Mouse (Mus musculus) cortical plate, adult 2 months (tissue): ENCODE data around the gene Hbb-bh1.

ENCODE experiments used
- CTCF ChIP-seq: fragments of 200-500 bp; IDR thresholded peaks from 2 replicates; pipeline ENCODE4 v1.5.1; 2011; ENCODE audit warnings: mild to moderate bottlenecking, control low read depth, low read length; ENCODE audit not compliant: insufficient read depth; ENCODE audit errors: extremely low read depth
- POLR2A ChIP-seq: fragments of 200-500 bp; IDR thresholded peaks from 2 replicates; pipeline ENCODE4 v1.6.1; 2011; ENCODE audit warnings: mild to moderate bottlenecking, low read length, control low read depth; ENCODE audit not compliant: insufficient read depth; ENCODE audit errors: extremely low read depth

- TF ChIP-seq POLR2A (no peak), CTCF (no peak)
These were observed 32.7 kb downstream of the Hbb-bh1 start for GRCm38 (mm10) chr7:103810296-103810695.
